Mouse (Mus musculus) megakaryocyte, embryonic 14.5 days (primary cell): ENCODE measurements at regions not wholly inside any gene's neighbourhood (a gene's known extent, or its start where the extent isn't known, plus 50 kb on each side); places are given as distances from the start of the nearest gene placed in this dataset.

Experiments used
- H3K27me3 ChIP-seq: replicated peaks from 2 replicates; pipeline ENCODE3; 2012; ENCODE audit warnings: inconsistent platforms
- H3K36me3 ChIP-seq: replicated peaks from 2 replicates; pipeline ENCODE3; 2012; ENCODE audit warnings: low read length, inconsistent platforms, mixed read lengths
- H3K4me1 ChIP-seq: 2 replicates; pipeline ENCODE4 v1.6.1; 2012; ENCODE audit warnings: inconsistent platforms
- H3K4me3 ChIP-seq: replicated peaks from 2 replicates; pipeline ENCODE3; 2012; ENCODE audit warnings: moderate library complexity, mild to moderate bottlenecking, inconsistent platforms
- H3K9me3 ChIP-seq: 2 replicates; pipeline ENCODE4 v1.6.1; 2012; ENCODE audit warnings: inconsistent platforms
- FLI1 ChIP-seq: IDR thresholded peaks from 2 replicates; pipeline ENCODE4 v1.6.1; 2012; ENCODE audit warnings: low read length, inconsistent platforms, mixed read lengths
- GATA1 ChIP-seq: IDR thresholded peaks from 3 replicates; pipeline ENCODE4 v1.6.1; 2012; ENCODE audit warnings: mixed read lengths, low read length, inconsistent platforms, borderline replicate concordance

DNA sequence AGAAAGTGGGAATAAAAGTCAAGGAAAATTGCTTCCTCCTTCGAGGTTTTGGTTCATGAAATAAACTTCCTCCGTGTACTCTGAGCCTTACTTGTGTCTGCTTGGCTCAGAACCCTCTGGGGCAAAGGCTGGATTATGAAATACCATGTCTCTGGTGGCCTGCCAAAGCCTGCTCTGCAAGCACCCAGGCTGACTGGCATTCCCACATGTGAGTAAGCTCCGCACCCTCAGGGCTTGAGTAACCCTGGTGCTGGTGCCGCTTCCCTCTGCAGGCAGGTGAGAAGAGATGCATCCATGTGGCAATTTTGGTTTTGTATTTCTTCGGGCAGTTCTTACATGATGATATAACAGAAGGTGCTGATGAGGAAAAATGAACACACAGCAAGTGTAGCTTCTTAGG is 66.0 kb downstream of the Nr2f2 start:
- Histone ChIP-seq H3K9me3 (no peaks in the 10 kb centered on the region), H3K4me3 (no peak overlapping the region), H3K27me3 (no peaks in the 10 kb centered on the region), H3K36me3 (no peaks in the 10 kb centered on the region), H3K4me1 (no peaks in the 10 kb centered on the region)
- TF ChIP-seq FLI1 (no peak), GATA1 (no peak)

GRCm38 (mm10) chr7:70291431-70291830 is 75.1 kb downstream of the Nr2f2 start:
- Histone ChIP-seq H3K27me3 (peaks cover 24% of the 10 kb centered on the region), H3K4me1 (no peaks in the 10 kb centered on the region), H3K4me3 (no peak overlapping the region), H3K36me3 (no peaks in the 10 kb centered on the region), H3K9me3 (0 out of 2 replicates have a peak, but pooled peaks cover 8% of the 10 kb centered on the region)
- TF ChIP-seq FLI1 (no peak), GATA1 (no peak)

DNA sequence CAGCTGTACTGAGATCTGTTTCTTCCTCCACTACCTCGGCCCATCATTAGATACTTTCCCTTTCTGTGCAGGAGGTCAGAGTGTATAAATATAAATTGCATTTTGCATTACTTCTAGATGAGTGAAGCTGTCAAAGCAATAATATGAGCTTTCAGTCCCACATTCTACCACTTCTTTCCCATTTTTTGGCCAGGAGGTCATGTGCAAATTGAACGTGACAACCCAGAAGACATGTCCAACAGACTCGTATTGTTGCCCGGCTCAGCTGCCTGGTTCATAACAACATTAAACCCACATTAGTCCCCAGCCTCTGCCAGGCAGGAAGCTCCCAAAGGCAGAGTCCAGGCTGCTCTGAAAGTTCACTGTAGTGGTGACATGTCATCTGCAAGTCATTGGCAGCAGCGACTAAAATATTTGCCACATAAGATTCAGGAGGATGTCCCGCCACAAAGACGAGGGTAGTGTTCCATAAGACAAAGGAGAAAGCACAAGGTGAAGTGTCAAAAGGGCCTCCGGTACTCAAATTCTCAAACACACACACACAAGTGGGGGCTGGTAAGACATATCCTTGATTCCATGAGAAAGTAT is 75.7 kb downstream of the Nr2f2 start:
- Histone ChIP-seq H3K36me3 (no peaks in the 10 kb centered on the region), H3K9me3 (0 out of 2 replicates have a peak, but pooled peaks cover 8% of the 10 kb centered on the region), H3K4me1 (no peaks in the 10 kb centered on the region), H3K4me3 (no peak overlapping the region), H3K27me3 (peaks cover 27% of the 10 kb centered on the region)
- TF ChIP-seq GATA1 = no peak

DNA sequence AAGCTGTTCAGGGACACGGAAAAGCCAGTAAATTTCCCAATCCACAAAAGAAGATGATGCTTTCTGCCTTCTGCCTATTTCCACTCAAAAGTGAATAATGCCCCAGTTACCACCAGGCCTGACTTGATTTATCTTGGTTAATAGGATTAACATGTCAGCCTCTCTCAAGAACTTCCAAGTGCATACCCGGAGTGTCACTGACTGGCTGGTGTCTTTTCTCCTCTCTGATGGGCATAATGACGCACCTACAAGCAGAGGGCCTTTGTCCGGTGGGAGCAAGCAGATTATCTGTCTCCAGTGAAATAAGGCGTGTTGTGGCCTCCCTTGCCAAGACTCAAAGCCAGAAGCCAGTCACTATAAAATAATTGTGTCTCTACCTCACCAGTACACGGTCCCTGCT is 76.3 kb downstream of the Nr2f2 start:
- Histone ChIP-seq H3K36me3 (no peaks in the 10 kb centered on the region), H3K4me1 (no peaks in the 10 kb centered on the region), H3K9me3 (0 out of 2 replicates have a peak, but pooled peaks cover 8% of the 10 kb centered on the region), H3K4me3 (no peak overlapping the region), H3K27me3 (peaks cover 32% of the 10 kb centered on the region)
- TF ChIP-seq GATA1 (no peak), FLI1 (no peak)

- TF ChIP-seq GATA1 (no peak), FLI1 (no peak)
- Histone ChIP-seq H3K27me3 (peaks cover 37% of the 10 kb centered on the region), H3K4me3 (no peak overlapping the region), H3K4me1 (no peaks in the 10 kb centered on the region), H3K9me3 (0 out of 2 replicates have a peak, but pooled peaks cover 8% of the 10 kb centered on the region), H3K36me3 (no peaks in the 10 kb centered on the region)
Observed at GRCm38 (mm10) chr7:70288621-70289020, 77.9 kb downstream of the Nr2f2 start.

DNA sequence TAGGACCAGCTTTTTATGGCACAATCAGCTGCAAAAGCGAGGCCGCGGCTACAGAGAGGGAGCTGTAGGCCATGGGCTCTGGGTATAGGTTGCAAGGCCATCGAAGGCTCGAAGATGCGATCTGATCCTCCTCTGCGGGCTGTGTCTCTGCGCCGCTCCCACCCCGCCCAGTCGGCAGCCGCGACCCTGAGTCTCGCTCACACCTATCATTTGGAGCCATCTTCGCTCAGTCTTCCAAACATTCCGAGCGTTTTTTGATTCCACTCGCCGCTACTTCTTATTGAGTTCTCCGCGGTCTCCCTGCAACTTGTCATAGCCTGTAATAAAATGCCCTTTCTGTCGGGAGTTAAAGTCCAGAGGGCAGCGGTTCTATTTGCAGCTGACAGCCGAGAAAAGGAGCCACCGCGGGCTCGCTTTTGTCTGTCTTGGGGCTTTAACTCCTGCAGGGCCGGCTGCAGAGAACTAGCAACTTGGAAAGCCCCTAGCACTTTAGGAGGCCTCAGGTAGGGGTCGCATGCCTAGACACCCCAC is 78.6 kb downstream of the Nr2f2 start:
- Histone ChIP-seq H3K4me3 (no peak overlapping the region), H3K27me3 (peaks cover 42% of the 10 kb centered on the region), H3K36me3 (no peaks in the 10 kb centered on the region), H3K9me3 (0 out of 2 replicates have a peak, but pooled peaks cover 8% of the 10 kb centered on the region), H3K4me1 (no peaks in the 10 kb centered on the region)
- TF ChIP-seq FLI1 = no peak
- no peak for TF ChIP-seq GATA1

GRCm38 (mm10) chr7:70286836-70287355 is 79.6 kb downstream of the Nr2f2 start:
- H3K4me3 ChIP-seq = no peak overlapping the region
- H3K4me1 ChIP-seq = no peaks in the 10 kb centered on the region
- TF ChIP-seq GATA1 (no peak), FLI1 (no peak)
- 0 out of 2 replicates have a peak, but pooled peaks cover 5% of the 10 kb centered on the region for H3K9me3 ChIP-seq
- H3K36me3 ChIP-seq = no peaks in the 10 kb centered on the region
- peaks cover 51% of the 10 kb centered on the region for H3K27me3 ChIP-seq

DNA sequence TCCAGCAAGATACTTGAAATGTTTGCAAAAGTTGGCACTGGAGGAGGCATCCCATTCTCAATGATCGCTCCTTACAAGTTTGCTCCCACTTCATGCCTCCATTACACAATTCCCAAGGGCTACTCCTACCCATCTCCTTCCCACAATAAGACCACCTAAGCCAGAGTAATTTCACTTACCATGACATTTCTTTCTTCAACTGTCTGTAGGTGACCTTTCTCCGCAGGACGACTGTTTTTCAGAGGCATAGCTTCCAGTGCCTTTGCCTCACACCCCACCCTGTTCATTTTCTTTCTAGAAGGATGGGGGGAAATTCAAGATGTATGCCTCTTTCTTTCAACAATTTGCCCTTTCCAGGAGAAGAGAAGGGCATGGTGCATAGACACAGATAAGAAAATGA is 81.2 kb downstream of the Nr2f2 start:
- no peak for TF ChIP-seq FLI1
- no peak for TF ChIP-seq GATA1
- no peak overlapping the region for H3K4me3 ChIP-seq
- peaks cover 66% of the 10 kb centered on the region for H3K27me3 ChIP-seq
- H3K4me1 ChIP-seq = no peaks in the 10 kb centered on the region
- peaks cover 11% of the 10 kb centered on the region for H3K9me3 ChIP-seq
- H3K36me3 ChIP-seq = no peaks in the 10 kb centered on the region

GRCm38 (mm10) chr7:70283836-70284235 is 82.7 kb downstream of the Nr2f2 start:
- Histone ChIP-seq H3K36me3 (no peaks in the 10 kb centered on the region), H3K27me3 (peaks cover 74% of the 10 kb centered on the region), H3K4me3 (no peak overlapping the region), H3K9me3 (peaks cover 11% of the 10 kb centered on the region), H3K4me1 (no peaks in the 10 kb centered on the region)
- TF ChIP-seq FLI1 (no peak), GATA1 (no peak)

GRCm38 (mm10) chr7:70283166-70283565 is 83.4 kb downstream of the Nr2f2 start:
- TF ChIP-seq GATA1 (no peak), FLI1 (no peak)
- no peaks in the 10 kb centered on the region for H3K36me3 ChIP-seq

More at GRCm38 (mm10) chr7:70283166-70283565, 83.4 kb downstream of the Nr2f2 start:
- no peaks in the 10 kb centered on the region for H3K4me1 ChIP-seq
- no peak overlapping the region for H3K4me3 ChIP-seq
- peaks cover 67% of the 10 kb centered on the region for H3K27me3 ChIP-seq
- peaks cover 11% of the 10 kb centered on the region for H3K9me3 ChIP-seq
